Mouse (Mus musculus): ENCODE results near the gene Slc25a42.
A peak's percentile ranks its signal among the peaks of the same experiment; 100 is the strongest.

Gene Slc25a42

DNA sequence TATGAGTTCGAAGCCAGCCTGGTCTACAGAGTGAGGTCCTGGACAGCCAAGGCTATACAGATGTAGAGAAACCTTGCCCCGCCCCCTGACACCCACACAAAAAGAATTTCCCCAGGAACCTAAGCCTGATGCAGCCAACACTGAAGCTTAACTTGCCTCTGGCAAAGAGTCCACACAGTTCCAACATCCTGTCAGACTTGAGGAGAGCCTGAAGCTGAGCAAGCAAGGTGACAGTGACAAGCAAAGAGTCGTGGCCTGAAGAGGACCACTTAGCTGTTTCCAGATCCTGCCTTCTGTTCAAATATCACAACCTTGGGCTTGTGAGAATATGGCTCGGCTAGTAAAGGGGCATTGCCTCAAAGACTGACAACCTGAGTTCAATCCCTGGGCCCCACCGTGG, 3.0 kb upstream of the Slc25a42 start:
- peak; percentile 63 for DNase-seq (ENCODE audit: low read depth, low spot score)

DNA sequence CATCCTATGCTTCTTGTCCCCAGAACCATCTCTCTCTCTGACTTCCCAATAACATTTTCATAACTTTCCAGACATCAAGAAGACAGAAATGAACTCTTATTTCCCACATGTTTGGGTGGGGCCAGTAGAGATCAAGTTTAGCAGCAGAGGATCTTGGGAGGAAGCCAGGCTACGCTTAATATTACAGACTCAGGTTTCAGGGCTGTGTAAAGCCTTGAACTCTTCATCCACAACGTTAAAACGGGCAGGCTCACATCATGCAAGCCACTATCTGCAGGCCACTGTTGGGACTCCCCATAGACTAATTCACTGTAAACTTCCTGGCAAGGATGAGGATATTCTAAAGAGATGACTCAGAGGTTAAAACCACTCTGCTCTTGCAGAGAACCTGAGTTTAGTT, 2.3 kb upstream of the Slc25a42 start:
- peak; percentile 78 for DNase-seq (ENCODE audit: low read depth, low spot score)

DNA sequence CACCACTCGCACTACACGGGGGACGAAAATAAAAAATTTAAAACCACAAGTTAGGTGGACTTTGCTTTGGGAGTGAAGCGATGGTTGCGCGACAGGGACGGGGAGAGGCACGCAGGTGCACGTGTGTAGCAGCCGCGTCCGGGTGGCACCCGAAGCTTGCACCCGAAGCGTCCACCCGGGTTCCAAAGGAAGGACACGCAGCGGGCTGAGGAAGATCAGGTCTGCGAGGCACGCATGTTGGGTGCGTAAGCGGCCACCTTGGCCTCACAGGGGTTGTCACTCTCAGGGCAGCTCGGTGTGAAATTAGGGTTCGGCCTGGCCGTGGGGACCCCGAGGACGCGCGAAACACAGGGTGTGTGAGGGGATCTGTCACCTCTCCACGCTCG, 386 bp downstream of the Slc25a42 start:
- DNase-seq (ENCODE audit: low read depth, low spot score), result no peak

DNA sequence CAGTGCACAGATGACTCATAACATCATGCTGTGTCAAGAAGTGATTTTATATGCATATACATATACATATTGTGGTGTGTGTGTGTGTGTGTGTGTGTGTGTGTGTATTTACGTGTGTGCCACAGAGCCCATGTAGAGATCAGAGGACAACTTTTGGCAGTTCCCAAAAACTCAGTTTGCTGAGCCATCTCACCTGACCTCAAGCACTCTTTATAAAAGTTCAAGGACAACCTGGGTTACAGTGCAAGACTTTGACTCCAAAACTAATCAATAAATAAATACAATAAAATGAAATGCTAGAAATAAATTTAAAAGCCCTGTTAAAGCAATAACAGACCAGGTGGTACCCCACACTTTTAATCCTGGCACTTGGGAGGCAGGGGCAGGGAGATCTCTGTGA, 830 bp downstream of the Slc25a42 start:
- no peak for DNase-seq (ENCODE audit: low read depth, low spot score)

DNA sequence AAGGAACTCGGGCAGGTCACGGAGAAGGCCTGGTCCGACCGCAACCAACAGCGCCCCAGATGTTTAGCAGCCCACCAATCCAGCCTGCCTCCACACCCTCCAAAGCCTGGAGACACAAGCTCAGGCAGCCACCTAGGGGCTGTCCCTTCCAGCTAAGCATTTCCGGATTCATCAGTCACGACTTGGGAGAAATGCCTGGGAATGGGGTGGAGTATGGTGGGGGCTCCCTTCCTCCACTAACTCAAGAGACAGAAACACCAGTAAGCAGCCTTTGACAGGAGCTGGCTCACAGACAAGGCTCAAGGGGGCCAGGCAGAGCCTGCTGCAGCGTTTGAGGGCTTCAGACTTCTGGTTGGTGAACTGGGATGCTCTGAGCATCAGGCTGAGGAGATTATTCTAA, 1.6 kb downstream of the Slc25a42 start:
- DNase-seq (ENCODE audit: low read depth, low spot score), result peak; percentile 45

DNA sequence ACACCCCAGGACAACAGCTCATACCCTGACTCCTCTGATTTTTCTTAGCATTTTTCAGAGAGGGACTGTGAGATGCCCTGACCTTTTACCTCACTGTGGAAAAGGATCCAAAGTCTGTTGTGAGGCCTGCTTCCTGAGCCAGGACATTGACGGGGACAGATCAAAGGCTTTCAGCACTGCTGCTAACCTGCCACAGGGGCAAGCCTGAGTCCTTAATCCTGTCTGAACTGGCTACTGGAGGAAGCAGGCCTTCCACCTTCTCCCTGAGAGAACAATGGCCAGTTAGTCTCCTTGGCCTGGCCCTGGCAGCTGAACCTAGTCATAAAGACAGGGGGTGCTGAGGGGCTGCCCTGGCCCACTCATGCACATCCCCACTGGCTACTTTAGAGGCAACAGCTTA, 4.0 kb downstream of the Slc25a42 start:
- DNase-seq (ENCODE audit: low read depth, low spot score), result no peak

DNA sequence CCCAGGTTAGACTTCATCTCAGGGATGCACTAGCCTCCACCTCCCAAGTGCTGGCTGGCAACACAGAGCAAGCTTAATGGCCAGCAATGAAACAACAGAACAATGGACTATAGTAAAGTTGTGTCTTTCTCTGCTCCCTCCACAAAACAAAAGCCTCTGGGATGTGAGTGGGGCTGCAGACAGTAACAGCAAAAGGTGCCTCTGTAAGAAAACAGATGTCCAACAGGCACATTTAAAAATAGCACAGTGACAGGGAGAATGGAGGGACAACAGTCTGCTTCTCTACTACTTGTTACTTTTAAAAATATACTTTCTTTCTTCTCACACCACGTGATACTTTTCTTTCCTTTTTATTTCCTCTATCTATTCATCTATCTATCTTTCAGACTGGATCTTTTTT, 7.3 kb downstream of the Slc25a42 start:
- DNase-seq (ENCODE audit: low read depth, low spot score), result no peak

DNA sequence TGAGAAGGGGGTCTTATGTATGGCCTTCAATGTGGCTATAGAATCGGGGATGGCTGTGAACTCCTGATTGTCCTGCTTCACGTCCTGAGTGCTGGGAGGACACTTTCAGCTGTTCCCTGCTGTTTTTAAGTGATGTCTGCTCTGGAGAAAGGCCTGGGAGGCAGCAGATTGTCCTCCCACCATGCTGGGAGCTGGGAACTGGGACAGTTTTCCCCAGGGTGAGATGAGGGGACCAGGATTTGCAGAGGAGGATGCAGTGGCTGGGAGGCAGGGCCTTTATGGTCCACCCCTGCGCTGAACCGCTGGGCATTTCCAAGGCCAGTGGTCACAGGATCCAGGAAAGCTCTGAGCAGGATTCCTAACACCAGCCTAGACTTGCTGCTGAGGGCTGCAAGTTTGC, 9.0 kb downstream of the Slc25a42 start:
- DNase-seq (ENCODE audit: low read depth, low spot score), result no peak

DNA sequence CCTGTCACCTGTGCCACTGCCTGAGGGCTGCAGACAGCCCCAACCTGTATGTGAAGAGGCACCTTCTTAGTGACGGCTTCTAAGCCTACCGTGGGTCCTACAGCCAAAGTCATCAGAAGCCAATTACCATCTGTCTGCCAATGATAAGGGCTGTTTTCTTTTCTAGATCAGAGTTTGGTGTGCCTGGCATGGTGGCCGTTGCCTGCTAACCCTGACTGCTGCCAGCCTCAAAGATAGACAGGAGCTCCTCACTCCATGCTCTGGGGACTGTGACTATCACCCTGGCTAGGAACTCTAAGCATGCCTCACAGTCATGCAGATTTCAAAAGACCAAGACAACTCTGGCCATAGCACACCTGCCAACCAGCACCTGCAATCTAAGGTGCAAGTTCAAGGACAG, 10.7 kb downstream of the Slc25a42 start:
- DNase-seq (ENCODE audit: low read depth, low spot score), result no peak

DNA sequence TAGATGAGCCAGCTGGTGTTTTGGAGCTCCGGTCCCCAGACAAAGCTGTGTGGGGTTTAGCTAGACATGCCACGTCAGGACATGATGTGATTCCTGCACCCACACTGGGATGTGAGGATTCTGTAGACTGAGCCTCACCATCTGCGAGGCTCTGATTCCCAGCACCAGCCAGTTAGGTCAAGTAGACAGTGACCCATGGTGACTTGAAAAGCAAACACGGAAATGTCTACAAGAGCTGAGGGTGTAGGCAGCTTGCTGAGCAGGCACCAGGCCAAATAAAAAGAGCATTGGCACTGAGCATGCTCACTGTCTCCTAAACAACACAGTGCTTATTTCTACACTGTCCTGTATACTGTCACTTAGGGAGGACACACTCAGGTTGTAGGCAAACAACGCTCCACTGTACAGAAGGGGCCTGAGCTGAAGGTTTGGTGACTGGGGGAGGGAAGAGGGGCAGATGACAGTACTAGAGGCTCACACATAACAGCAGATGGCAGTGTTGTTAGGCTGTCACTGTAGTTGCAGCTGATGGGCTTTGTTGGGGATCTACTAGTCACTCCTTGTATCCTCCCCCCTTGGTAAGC, 11.9 kb downstream of the Slc25a42 start:
- DNase-seq (ENCODE audit: low read depth, low spot score), result peak; percentile 44

DNA sequence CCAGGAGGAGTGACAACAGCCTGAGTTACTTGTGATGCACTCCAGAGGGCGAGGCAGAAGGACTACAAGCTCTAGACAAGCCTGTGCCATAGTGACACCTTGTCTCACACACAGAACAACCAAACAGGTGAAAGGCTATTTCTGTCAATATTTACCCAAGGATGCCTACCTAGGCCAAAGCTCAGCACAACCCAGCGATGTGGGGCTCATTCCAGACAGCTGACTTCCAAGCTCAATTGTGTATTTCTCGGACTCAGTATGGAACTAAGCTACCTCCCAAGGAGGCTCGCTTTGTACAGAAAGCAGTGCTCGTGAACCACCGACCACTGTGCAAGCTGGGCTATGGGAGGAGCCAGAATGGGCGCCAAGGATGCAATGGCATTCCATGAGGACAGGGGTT, 14.5 kb downstream of the Slc25a42 start:
- no peak for DNase-seq (ENCODE audit: low read depth, low spot score)

DNA sequence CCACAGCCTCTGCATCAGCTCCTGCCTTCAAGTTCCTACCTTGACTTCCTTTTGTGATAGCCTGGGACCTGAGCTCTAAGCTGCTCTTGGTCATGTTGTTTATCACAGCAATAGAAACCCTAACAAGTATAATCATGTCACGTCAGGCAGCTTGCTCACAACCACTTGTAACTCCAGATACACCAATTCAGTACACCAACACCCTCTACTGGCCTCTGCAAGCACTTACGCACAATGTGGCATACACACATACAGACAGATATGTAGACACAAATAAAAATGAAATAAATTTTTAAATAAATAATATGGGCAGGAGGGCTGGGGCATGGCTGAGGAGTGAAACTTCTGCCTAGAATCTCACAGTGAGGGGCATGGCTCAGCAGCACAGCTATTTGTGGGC, 16.3 kb downstream of the Slc25a42 start:
- DNase-seq (ENCODE audit: low read depth, low spot score), result no peak

DNA sequence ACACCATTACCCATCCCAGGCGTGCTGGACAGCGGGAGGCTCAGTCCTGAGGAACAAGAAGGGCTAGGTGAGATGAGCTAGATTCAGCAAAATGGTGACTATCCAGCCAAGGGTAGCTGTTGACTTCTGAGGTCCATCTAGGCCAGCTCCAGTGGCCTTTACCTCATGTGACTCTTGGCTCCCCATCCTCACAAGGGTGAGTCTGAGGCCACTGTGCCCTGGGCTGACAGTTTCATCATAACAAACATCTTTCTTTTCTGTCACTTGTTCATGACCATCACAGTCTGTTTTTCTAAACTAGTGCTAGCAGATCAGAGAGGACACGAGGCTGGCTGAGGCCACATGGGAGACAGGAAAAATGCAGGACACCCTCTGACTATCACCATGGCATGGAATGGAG, 17.9 kb downstream of the Slc25a42 start:
- DNase-seq (ENCODE audit: low read depth, low spot score), result no peak

DNA sequence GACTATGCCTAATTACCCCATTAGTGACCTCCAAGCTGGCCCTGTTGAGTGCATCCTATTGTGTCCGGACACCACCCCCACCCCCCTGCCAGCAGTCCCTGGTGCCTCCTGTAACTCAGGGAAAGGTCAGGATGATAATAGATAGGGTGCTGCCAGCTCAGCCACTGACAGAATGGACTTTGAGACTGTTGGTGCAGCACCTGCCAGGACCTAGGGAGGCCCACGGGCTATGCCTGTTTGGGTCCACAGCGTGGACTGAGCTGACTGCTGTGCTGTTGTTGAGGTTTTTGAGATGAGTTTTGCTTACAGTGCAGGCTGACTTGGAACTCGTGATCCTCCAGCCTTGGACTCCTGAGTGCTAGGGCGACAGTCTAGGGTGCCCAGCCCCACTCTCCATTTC, 18.9 kb downstream of the Slc25a42 start:
- DNase-seq (ENCODE audit: low read depth, low spot score), result no peak

DNA sequence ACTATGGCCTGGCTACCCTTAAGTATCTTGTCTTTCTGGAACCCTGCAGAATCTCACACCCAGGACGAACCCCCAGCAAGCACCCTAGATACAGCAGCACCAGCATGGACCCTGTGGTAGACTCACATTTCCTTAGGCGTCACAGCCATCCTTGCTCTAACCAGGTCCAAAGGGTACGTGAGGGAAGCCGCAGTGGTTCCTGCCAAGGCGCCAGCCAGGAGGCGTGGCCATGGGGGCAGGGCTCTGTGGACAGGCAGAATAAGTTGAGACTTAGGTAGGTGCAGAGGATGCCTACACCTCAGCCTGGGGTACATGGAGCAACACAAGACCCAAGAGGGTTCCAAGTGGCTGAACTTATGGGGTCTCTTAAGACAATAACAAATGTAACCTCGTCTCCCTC, 23.4 kb downstream of the Slc25a42 start:
- no peak for DNase-seq (ENCODE audit: low read depth, low spot score)

DNA sequence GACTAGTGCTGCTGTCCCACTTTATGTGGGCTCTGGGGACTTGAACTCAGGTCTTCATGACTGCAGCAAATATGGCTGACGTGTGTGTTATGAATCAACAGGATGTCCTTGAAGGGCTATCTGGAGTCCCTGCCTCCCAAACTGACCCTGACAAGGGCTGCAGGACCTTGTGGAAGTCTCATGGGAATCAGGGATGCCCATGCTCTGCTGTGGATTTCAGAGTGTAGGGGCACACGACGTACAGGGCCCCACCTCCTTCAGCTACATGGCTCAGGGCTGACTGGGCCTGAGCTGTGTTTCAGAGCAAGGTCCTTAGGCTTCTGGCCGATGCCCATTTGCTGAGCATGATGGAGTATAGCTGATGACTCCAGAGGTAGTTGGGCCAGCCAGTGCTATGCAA, 28.9 kb downstream of the Slc25a42 start:
- DNase-seq (ENCODE audit: low read depth, low spot score), result no peak

DNA sequence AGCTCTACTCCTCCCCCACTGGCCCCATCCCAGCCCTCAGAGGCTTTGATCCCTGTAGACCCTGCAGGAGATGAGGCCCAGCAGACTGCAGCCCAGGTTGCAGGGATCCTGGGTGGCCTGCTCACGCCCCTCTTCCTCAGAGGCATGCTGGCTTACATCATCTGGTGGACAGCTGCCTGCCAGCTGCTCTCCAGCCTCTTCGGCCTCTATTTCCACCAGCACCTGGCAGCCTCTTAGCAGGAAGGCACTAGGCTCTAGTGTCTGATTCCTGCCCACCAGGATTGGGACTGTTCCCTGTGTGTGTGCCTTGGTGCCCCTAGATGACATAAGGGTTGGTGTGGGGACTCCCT, 30.2 kb downstream of the Slc25a42 start:
- DNase-seq (ENCODE audit: low read depth, low spot score), result no peak

DNA sequence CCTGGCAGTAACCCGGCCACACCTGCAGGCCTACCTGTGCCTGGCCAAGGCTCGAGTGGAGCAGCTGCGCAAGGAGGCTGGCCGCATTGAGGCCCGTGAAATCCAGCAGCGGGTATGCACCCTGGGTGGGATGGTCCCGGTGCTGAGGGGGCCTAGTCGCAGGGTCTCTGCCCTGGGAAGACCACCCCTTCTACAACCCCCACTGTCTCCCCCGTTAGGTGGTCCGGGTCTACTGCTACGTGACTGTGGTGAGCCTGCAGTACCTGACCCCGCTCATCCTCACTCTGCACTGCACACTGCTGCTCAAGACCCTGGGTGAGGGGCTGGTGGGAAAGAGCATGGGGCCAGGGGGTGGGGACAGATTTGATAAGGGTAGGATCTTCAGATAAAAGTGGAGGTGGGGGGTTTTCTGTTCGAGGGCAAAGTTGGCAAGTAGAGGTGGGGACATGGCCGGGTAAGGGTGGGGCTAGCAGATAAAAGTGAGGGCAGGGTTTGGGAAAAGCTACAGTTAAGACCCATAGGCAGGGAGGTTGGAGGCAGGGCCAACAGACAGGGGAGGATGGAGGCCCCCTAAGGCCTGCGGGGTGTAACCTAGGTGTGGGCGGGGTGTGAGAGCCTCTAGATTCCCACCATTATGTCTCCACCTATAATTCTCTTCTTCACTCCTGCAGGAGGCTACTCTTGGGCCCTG, 30.7 kb downstream of the Slc25a42 start:
- no peak for DNase-seq (ENCODE audit: low read depth, low spot score)

DNA sequence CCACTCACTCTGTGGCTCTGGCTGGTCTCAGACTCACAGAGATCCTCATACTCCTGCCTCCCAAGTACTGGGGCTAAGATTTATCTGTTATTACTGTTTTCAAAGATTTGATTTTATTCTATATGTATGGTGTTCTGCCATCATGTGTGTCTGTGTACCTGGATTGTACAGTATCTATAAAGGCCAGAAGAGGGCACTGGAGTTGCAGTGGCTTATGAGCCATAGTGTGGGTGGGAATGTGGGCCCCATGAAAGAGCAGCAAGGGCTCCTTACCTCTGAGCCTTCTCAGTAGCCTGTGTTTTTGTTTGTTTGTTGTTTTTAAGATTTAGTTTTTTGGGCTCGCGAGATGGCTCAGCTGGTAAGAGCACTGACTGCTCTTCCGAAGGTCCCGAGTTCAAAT, 33.0 kb downstream of the Slc25a42 start:
- peak; percentile 61 for DNase-seq (ENCODE audit: low read depth, low spot score)

DNA sequence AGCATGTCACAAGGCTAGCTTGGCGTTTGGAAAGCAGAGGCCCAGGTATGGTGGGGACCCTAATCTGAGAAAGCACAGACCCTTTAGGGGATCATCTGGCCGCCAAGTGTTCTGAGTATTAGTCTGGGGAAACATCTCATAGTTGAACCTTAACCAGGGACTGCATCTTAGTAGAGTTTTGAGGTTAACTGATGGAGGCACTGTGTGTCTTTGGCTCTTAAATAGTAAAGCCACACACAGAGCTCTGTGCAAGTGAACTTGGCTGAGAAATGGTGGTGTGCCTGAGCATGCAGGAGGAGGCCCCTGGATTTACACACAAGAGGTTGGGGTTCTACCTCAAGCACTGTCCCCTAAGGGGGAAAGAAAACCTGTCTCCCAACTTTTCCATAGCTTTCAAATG, 33.9 kb downstream of the Slc25a42 start:
- DNase-seq (ENCODE audit: low read depth, low spot score), result no peak

DNA sequence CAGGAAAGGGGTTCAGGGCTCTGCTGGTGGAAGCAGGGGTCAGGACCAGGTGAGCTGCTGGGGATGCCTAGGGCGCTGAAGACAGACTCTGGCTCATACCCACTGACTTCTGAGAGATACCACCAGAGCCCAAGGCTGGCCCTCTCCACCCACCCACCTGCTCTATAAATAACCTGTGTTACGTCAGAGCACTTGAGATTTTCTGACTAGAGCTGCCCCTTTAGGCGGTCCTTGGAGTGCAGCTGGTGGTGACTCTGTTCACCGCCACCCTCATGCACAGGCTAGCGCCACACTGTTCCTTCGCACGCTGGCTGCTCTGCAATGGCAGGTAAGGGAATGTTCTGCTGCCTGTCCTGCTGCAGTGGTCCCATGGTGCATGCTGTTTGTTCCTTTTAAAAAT, 38.0 kb downstream of the Slc25a42 start:
- no peak for DNase-seq (ENCODE audit: low read depth, low spot score)

DNA sequence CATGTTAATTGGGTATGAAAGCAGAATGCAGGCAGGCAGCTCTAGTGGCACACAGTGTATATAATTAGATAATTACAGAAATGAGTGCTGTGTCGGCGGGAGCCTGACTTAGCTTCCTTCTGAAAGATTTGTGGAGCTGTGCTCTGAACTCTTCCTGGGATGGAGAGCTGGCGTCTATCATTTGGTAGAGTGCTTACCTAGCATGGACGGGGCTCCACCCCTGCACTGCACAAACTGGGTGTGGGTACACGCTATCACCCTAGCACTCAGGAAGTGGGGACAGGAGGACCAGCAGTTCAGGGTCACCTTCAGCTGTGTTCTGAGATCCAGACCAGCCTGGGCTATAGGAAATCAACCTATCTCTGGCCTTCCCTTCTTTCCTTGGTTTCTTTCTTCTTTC, 38.8 kb downstream of the Slc25a42 start:
- no peak for DNase-seq (ENCODE audit: low read depth, low spot score)

DNA sequence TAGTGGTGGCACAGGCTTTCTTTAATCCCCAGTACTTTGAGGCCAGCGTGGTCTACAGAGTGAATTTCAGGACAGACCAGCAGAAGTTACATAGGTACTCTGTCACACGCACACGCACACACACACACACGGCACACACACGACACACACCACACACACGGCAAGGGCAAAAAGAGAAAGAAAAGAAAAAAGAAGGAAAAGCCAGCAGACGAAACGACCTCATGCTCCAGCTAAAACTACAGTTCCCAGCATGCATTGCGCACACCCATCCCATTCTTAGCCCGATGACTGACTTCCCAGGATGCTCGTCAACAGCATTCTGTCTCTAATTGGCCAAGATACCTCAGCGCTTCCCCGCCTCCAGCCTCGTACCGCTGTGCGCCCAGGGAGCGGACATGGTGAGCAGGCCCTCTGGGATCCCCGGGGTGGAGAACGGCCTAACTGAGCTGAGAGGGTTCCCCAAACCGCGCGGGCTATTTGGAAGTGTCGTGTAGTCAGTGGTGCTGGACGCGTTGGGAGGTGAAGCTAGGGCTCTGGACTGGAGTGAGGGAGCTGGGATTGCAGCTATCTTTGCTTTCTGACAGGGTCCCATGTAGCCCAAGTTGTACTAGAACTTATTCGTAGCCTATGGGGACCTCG, 39.9 kb downstream of the Slc25a42 start, which contains the start of gene Tmem161a:
Gene Tmem161a (plus strand): TSS at position 314 of the 639 bp plus-strand sequence.
- peak; percentile 99 for DNase-seq (ENCODE audit: low read depth, low spot score)

Measured in 3T3-L1 (cell line).